Mouse (Mus musculus): ENCODE results near the gene Gcnt2.

GRCm38 (mm10) chr13:40972976-40973375 lies 113.4 kb downstream of the Gcnt2 start:
- TF ChIP-seq CTCF (IDR thresholded peaks at IDR 0.05; ENCODE audit: extremely low read depth, insufficient read depth, low read length) (no peak), POLR2A (IDR thresholded peaks at IDR 0.05; ENCODE audit: extremely low read depth, insufficient read depth, low read length) (no peak)

Measured in cortical plate, adult 2 months (tissue).